Mouse (Mus musculus): ENCODE results near the gene Cnbd2. TPM values are rescaled to one million over a fixed set of nuclear protein-coding genes. Genes with fewer than 3 reads are reported as not detected.
A peak's percentile ranks its signal among the peaks of the same experiment; 100 is the strongest.
"Not testable (repeated sequence)": the region's sequence is repeated elsewhere in the genome, so short reads cannot be mapped to it uniquely, and the experiment has no call there.

Cnbd2 gene
- polyA plus RNA-seq, 1 experiment from 2014 or later = 3.8 TPM

DNA sequence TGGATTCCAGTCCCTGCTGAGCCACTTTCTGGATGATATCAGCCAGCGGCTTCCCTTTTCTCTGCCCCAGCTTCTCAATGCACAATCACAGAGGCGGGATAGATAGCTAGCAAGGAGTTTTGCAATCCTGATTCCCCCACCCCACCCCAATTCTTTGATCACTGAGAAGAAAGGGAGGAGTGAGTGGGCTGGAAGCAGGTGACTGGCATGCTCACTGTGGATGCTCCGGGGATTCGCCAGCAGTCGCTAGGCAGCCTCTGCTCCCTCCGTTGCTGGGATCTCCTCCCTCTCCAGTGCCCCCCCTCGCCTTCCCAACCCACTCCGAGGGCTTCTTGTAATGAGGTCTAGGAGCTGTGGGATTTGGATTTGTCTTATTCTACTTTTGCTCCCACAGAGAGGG is 96.1 kb downstream of the Cnbd2 start:
- WGBS = 27% methylated on average over 8 of the region's 8 CpGs
- no peak overlapping the region for H3K9ac ChIP-seq (ENCODE audit: low read length)
- ATAC-seq (ENCODE audit: low read depth) = no peak

GRCm38 (mm10) chr2:156411348-156411747 is 99.2 kb downstream of the Cnbd2 start:
- H3K9me3 ChIP-seq (ENCODE audit: control insufficient read depth, low read length); ATAC-seq (ENCODE audit: low read depth); H3K27ac ChIP-seq (ENCODE audit: low read length); H3K4me1 ChIP-seq (replicated peaks; ENCODE audit: control insufficient read depth, insufficient read depth, low read length); H3K27me3 ChIP-seq (ENCODE audit: control insufficient read depth, insufficient read depth, low read depth, low read length); H3K36me3 ChIP-seq (ENCODE audit: control insufficient read depth, insufficient read depth, low read length); H3K9ac ChIP-seq (ENCODE audit: low read length); H3K4me2 ChIP-seq (ENCODE audit: low read depth, low read length); H3K4me3 ChIP-seq (ENCODE audit: low read length): not testable (repeated sequence)
- 76% methylated on average over 4 of the region's 7 CpGs for WGBS

More for the DNA sequence above, 96.1 kb downstream of the Cnbd2 start:
- Histone ChIP-seq H3K4me2 (ENCODE audit: low read depth, low read length) (no peak overlapping the region), H3K36me3 (ENCODE audit: control insufficient read depth, insufficient read depth, low read length) (no peaks in the 10 kb centered on the region), H3K27me3 (ENCODE audit: control insufficient read depth, insufficient read depth, low read depth, low read length) (no peaks in the 10 kb centered on the region), H3K4me1 (replicated peaks; ENCODE audit: control insufficient read depth, insufficient read depth, low read length) (no peaks in the 10 kb centered on the region), H3K9me3 (ENCODE audit: control insufficient read depth, low read length) (no peaks in the 10 kb centered on the region), H3K27ac (ENCODE audit: low read length) (no peak overlapping the region), H3K4me3 (ENCODE audit: low read length) (no peak overlapping the region)

DNA sequence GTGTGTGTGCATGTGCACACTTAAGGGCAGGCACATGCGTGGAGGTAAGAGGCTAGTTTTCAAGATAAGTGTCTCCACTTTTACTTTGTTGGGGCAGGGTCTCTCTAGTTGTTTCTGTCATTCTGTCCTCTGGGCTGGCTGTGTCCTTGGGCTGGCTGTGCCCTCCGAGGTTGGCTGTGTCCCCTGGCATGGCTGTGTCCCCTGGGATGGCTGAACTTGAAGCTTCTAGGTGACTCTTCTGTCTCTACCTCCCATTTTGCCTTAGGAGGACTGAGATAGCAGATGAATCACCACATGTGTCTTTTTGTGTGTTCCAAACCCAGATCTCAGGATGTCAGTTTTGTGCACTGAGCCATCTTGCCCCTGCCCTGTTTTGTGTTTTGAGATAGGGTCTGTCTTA is 102.9 kb downstream of the Cnbd2 start:
- H3K27me3 ChIP-seq (ENCODE audit: control insufficient read depth, insufficient read depth, low read depth, low read length) = no peaks in the 10 kb centered on the region; the same call in none of the 2 replicates
- H3K4me1 ChIP-seq (replicated peaks; ENCODE audit: control insufficient read depth, insufficient read depth, low read length) = 0 out of 2 replicates have a peak, but pooled peaks cover 2% of the 10 kb centered on the region
- no peaks in the 10 kb centered on the region for H3K36me3 ChIP-seq (ENCODE audit: control insufficient read depth, insufficient read depth, low read length)
- 50% methylated on average over 2 of the region's 2 CpGs for WGBS
- H3K4me3 ChIP-seq (ENCODE audit: low read length) = no peak overlapping the region
- H3K4me2 ChIP-seq (ENCODE audit: low read depth, low read length) = no peak overlapping the region
- H3K9ac ChIP-seq (ENCODE audit: low read length) = no peak overlapping the region
- no peak overlapping the region for H3K27ac ChIP-seq (ENCODE audit: low read length)
- no peak for ATAC-seq (ENCODE audit: low read depth)
- no peaks in the 10 kb centered on the region for H3K9me3 ChIP-seq (ENCODE audit: control insufficient read depth, low read length)

DNA sequence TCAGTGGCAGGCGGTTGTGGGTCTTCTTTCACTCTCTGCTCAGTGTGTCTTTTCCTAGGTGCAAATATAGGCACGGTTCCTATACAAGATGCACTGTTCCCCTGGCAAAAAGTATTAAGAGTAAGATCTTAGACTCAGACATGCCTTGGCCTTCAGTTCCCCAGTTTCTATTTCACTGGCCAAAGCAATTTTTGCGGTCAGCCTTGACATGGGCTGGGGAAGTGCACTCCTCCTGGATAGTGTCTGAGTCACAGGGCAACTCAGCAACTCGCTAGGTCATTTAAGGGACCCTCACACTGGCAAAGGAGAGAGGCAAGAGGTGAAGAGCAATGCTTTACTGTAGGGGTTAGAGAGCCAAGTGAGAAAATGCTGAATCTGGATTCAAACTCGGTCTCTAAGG is 103.6 kb downstream of the Cnbd2 start:
- 63% methylated on average over 5 of the region's 5 CpGs for WGBS
- ATAC-seq (ENCODE audit: low read depth) = no peak

DNA sequence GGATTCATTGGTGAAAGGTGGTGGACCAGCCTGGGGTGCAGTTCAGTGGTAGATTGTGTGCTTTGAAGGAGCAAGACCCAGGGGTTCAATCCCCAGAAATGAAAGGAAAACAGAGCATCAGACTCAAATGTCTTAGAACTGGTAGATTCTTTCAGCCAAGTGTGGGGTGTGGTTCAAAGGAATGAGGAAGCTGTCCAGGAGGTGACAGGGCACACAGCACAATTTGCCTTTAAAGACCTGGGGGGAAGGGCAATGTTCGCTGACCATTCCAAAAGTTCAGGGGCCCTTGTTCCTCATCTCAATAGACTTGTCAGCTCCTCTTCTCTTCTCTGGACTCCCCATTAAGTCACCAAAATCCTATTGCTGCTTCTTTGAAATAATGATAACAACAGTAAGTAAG is 105.1 kb downstream of the Cnbd2 start:
- Histone ChIP-seq H3K27ac (ENCODE audit: low read length) (no peak overlapping the region), H3K4me2 (ENCODE audit: low read depth, low read length) (no peak overlapping the region), H3K9me3 (ENCODE audit: control insufficient read depth, low read length) (no peaks in the 10 kb centered on the region), H3K9ac (ENCODE audit: low read length) (no peak overlapping the region), H3K27me3 (ENCODE audit: control insufficient read depth, insufficient read depth, low read depth, low read length) (peaks cover 10% of the 10 kb centered on the region), H3K36me3 (ENCODE audit: control insufficient read depth, insufficient read depth, low read length) (no peaks in the 10 kb centered on the region), H3K4me1 (replicated peaks; ENCODE audit: control insufficient read depth, insufficient read depth, low read length) (0 out of 2 replicates have a peak, but pooled peaks cover 9% of the 10 kb centered on the region), H3K4me3 (ENCODE audit: low read length) (no peak overlapping the region)
- no peak for ATAC-seq (ENCODE audit: low read depth)
- 57% methylated on average over 1 of the region's 1 CpGs for WGBS

More for the DNA sequence above, 103.6 kb downstream of the Cnbd2 start:
- no peaks in the 10 kb centered on the region for H3K36me3 ChIP-seq (ENCODE audit: control insufficient read depth, insufficient read depth, low read length)
- no peak overlapping the region for H3K9ac ChIP-seq (ENCODE audit: low read length)
- no peak overlapping the region for H3K4me3 ChIP-seq (ENCODE audit: low read length)
- no peaks in the 10 kb centered on the region; the same call in none of the 2 replicates for H3K27me3 ChIP-seq (ENCODE audit: control insufficient read depth, insufficient read depth, low read depth, low read length)
- 0 out of 2 replicates have a peak, but pooled peaks cover 4% of the 10 kb centered on the region for H3K4me1 ChIP-seq (replicated peaks; ENCODE audit: control insufficient read depth, insufficient read depth, low read length)
- no peaks in the 10 kb centered on the region for H3K9me3 ChIP-seq (ENCODE audit: control insufficient read depth, low read length)
- H3K27ac ChIP-seq (ENCODE audit: low read length) = no peak overlapping the region
- no peak overlapping the region for H3K4me2 ChIP-seq (ENCODE audit: low read depth, low read length)

GRCm38 (mm10) chr2:156418467-156418866 is 106.4 kb downstream of the Cnbd2 start:
- Histone ChIP-seq H3K9ac (ENCODE audit: low read length) (no peak overlapping the region), H3K4me2 (ENCODE audit: low read depth, low read length) (no peak overlapping the region), H3K9me3 (ENCODE audit: control insufficient read depth, low read length) (no peaks in the 10 kb centered on the region), H3K4me3 (ENCODE audit: low read length) (no peak overlapping the region), H3K27ac (ENCODE audit: low read length) (no peak overlapping the region), H3K36me3 (ENCODE audit: control insufficient read depth, insufficient read depth, low read length) (no peaks in the 10 kb centered on the region), H3K27me3 (ENCODE audit: control insufficient read depth, insufficient read depth, low read depth, low read length) (peaks cover 20% of the 10 kb centered on the region), H3K4me1 (replicated peaks; ENCODE audit: control insufficient read depth, insufficient read depth, low read length) (peaks cover 15% of the 10 kb centered on the region; the same call in 1 of the 2 replicates)
- 61% methylated on average over 5 of the region's 5 CpGs for WGBS
- no peak for ATAC-seq (ENCODE audit: low read depth)

DNA sequence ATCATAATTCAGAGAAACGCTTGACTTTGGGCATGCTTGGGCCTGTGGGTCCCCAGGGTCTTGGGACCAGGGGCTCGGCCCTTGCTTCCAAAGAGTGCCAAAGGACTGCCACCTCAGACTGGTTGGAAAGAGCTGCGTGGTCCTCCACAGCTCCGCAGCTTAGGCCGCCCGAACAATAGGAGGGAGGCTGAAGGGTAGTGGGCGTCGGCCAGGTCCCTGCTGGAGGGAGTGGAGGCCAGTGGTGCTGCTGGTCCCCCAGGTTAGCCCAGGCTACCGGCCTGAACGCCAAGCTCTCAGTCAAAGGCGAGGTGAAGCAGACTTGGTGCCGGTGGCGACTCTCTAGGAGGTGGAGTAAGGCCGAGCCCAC is 108.2 kb downstream of the Cnbd2 start:
- Histone ChIP-seq H3K4me3 (ENCODE audit: low read length) (peak overlapping the region; percentile 63), H3K9ac (ENCODE audit: low read length) (peak overlapping the region; percentile 71), H3K36me3 (ENCODE audit: control insufficient read depth, insufficient read depth, low read length) (no peaks in the 10 kb centered on the region), H3K9me3 (ENCODE audit: control insufficient read depth, low read length) (no peaks in the 10 kb centered on the region), H3K4me1 (replicated peaks; ENCODE audit: control insufficient read depth, insufficient read depth, low read length) (peaks cover 16% of the 10 kb centered on the region; the same call in 1 of the 2 replicates), H3K27ac (ENCODE audit: low read length) (no peak overlapping the region), H3K27me3 (ENCODE audit: control insufficient read depth, insufficient read depth, low read depth, low read length) (peaks cover 26% of the 10 kb centered on the region), H3K4me2 (ENCODE audit: low read depth, low read length) (peak overlapping the region; percentile 97)
- WGBS = 18% methylated on average over 14 of the region's 14 CpGs
- no peak; the same call in none of the 2 replicates for ATAC-seq (ENCODE audit: low read depth)

DNA sequence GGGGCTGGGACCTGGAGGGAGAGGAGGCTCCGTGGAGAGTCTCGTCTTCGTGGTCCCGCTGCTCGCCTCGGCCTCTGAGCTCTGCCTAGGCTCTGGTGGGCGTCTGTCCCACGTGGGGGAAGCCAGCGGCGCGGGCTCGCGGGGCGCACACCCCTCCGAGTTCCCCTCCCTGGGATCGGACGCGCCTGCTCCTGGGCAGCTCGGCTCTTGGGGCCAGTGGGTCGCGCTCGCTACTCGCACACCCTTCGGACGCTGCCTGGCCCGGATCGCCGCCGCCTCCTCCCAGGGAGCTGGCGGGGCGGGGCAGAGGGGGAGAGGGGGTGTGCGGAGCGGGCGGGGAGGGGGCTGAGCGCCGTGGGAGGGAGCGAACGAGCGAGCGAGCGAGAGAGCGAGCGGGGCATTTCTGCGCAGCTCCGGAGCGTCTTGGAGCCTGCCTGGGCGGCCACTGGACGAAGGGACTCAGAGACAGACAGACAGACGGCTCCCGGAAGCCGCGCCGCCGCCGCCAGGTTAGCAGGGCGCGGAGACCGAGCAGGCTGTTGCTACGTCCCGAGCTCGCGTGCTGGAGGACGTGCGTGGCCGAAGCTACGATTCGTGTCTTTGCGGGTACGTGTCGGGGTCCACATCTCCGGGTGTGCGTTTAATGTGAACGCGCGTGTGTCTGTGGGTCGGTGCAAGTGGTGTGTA is 108.7 kb downstream of the Cnbd2 start, which contains the start of gene Epb41l1:
Epb41l1 (plus strand) TSS at position 216 of the 687 bp plus-strand sequence.
- Histone ChIP-seq H3K4me3 (ENCODE audit: low read length) (peak within 1 kb of the TSS; percentile 63), H3K36me3 (ENCODE audit: control insufficient read depth, insufficient read depth, low read length) (no peaks in the 10 kb centered on the region), H3K27me3 (ENCODE audit: control insufficient read depth, insufficient read depth, low read depth, low read length) (peaks cover 26% of the 10 kb centered on the region), H3K4me1 (replicated peaks; ENCODE audit: control insufficient read depth, insufficient read depth, low read length) (peaks cover 18% of the 10 kb centered on the region; the same call in 1 of the 2 replicates), H3K4me2 (ENCODE audit: low read depth, low read length) (peak within 1 kb of the TSS; percentile 97), H3K9me3 (ENCODE audit: control insufficient read depth, low read length) (no peaks in the 10 kb centered on the region), H3K9ac (ENCODE audit: low read length) (peak within 1 kb of the TSS; percentile 71), H3K27ac (ENCODE audit: low read length) (peak within 1 kb of the TSS; percentile 27)
- under 1% methylated on average over 73 of the region's 76 CpGs for WGBS
- peak; percentile 81 for ATAC-seq (ENCODE audit: low read depth)

GRCm38 (mm10) chr2:156421381-156422110 is 109.4 kb downstream of the Cnbd2 start:
- peak overlapping the region; percentile 97 for H3K4me2 ChIP-seq (ENCODE audit: low read depth, low read length)
- ATAC-seq (ENCODE audit: low read depth) = peak; percentile 57
- H3K4me1 ChIP-seq (replicated peaks; ENCODE audit: control insufficient read depth, insufficient read depth, low read length) = peaks cover 18% of the 10 kb centered on the region; the same call in 1 of the 2 replicates
- no peaks in the 10 kb centered on the region for H3K36me3 ChIP-seq (ENCODE audit: control insufficient read depth, insufficient read depth, low read length)
- peaks cover 26% of the 10 kb centered on the region for H3K27me3 ChIP-seq (ENCODE audit: control insufficient read depth, insufficient read depth, low read depth, low read length)
- WGBS = under 1% methylated on average over 36 of the region's 36 CpGs
- H3K9ac ChIP-seq (ENCODE audit: low read length) = peak overlapping the region; percentile 71
- peak overlapping the region; percentile 63 for H3K4me3 ChIP-seq (ENCODE audit: low read length)
- H3K27ac ChIP-seq (ENCODE audit: low read length) = peak overlapping the region; percentile 27
- no peaks in the 10 kb centered on the region for H3K9me3 ChIP-seq (ENCODE audit: control insufficient read depth, low read length)

All from lung, embryonic 16.5 days (tissue).